8 mouse cellular contexts compared by ENCODE assay signal in the genomic region with DNA sequence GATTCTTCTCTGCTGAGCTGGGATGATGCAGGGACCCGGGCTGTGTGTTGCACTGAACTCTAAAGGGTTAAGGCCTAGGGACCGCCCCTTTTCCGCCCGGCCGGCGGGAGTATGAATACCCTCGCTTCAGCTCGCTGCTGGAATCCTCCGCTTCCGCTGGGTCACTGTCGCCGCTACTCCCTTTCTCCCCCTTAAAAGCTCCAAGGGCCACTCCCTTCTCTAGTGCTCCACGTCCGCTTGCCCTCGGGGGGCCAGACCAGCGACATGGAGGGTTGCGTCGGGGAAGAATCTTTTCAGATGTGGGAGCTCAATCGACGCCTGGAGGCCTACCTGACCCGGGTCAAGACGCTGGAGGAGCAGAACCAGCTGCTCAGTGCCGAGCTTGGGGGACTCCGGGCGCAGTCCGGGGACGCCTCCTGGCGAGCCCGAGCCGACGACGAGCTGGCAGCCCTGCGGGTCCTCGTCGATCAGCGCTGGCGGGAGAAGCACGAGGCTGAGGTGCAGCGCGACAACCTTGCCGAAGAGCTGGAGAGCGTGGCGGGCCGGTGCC. TPM values are rescaled to one million over a fixed set of nuclear protein-coding genes. Genes with fewer than 3 reads are reported as not detected.
A peak's percentile ranks its signal among the peaks of the same experiment; 100 is the strongest.
DNase-seq lines count a peak whose midpoint lies in the region.

A gene (plus strand): TSS at position 140 of the 550 bp plus-strand sequence.

- peak within 1 kb of the TSS; percentile 93 for H3K4me3 ChIP-seq in forebrain, embryonic 10.5 days
- H3K4me3 ChIP-seq in midbrain, embryonic 10.5 days = peak within 1 kb of the TSS; percentile 97

- WGBS in forebrain, embryonic 10.5 days = under 1% methylated on average over 44 of the region's 44 CpGs
- under 1% methylated on average over 44 of the region's 44 CpGs for WGBS in midbrain, embryonic 10.5 days

- no peaks in the 10 kb centered on the region for H3K9me3 ChIP-seq in forebrain, embryonic 10.5 days
- H3K9me3 ChIP-seq in midbrain, embryonic 10.5 days (replicated peaks) = no peaks in the 10 kb centered on the region

- peaks cover 15% of the 10 kb centered on the region; the same call in 1 of the 2 replicates for H3K27me3 ChIP-seq in forebrain, embryonic 10.5 days (ENCODE audit: poor library complexity, severe bottlenecking)
- peaks cover 8% of the 10 kb centered on the region; the same call in 1 of the 2 replicates for H3K27me3 ChIP-seq in midbrain, embryonic 10.5 days (ENCODE audit: low read depth, poor library complexity, severe bottlenecking)

- intact Hi-C loops in heart, postnatal 25 days (cut with DNase I) = loop anchor here (1.0 kb wide), 1 partner anchor 16 kb away; no protein-coding TSS in a partner anchor
- intact Hi-C loops in left cerebral cortex, postnatal 36 days (cut with DNase I) = loop anchor here (1.0 to 2.0 kb wide), 2 partner anchors 16 to 102 kb away; no protein-coding TSS in a partner anchor

- H3K27ac ChIP-seq in forebrain, embryonic 10.5 days = peak within 1 kb of the TSS; percentile 97
- H3K27ac ChIP-seq in midbrain, embryonic 10.5 days (replicated peaks) = peak within 1 kb of the TSS; percentile 98

- peak; percentile 48 for DNase-seq in urinary bladder, postnatal 14 days (ENCODE audit: low spot score)
- DNase-seq in urinary bladder, postnatal 10 days (ENCODE audit: low spot score) = no peak
- peak; percentile 94 for DNase-seq in forebrain, embryonic 10.5 days (ENCODE audit: extremely low spot score, low spot score)
- DNase-seq in heart, postnatal 25 days (ENCODE audit: low spot score) = peak; percentile 71
- peak; percentile 89 to 93 for DNase-seq in kidney, postnatal 4 days
- peak; percentile 95 for DNase-seq in midbrain, embryonic 10.5 days (ENCODE audit: low spot score)
- peak; percentile 17 to 29 for DNase-seq in thymus, postnatal 36 days
- no peak for DNase-seq in left cerebral cortex, postnatal 36 days (ENCODE audit: low spot score in 2 of 2)

- peaks cover 29% of the 10 kb centered on the region for H3K36me3 ChIP-seq in forebrain, embryonic 10.5 days (replicated peaks)
- peaks cover 31% of the 10 kb centered on the region for H3K36me3 ChIP-seq in midbrain, embryonic 10.5 days

- peaks cover 67% of the 10 kb centered on the region for H3K4me1 ChIP-seq in forebrain, embryonic 10.5 days
- peaks cover 64% of the 10 kb centered on the region for H3K4me1 ChIP-seq in midbrain, embryonic 10.5 days

RNA-seq across cellular contexts. Expression of the gene that starts here (rescaled TPM):
- 81.2 and 86.9 TPM in 2 replicates for polyA plus RNA-seq in forebrain, embryonic 10.5 days (2016; fragmentation: Nextera tagmentation; extraction: Ambion mirVana)
- 10 to 100 TPM; 20.9 to 25.1 TPM for total RNA-seq in heart, postnatal 25 days (2021)
- 125 and 158 TPM in 2 replicates for polyA plus RNA-seq in midbrain, embryonic 10.5 days (2016; fragmentation: Nextera tagmentation; extraction: Ambion mirVana)
- 1 to 10 TPM; 4.6 to 6.2 TPM for total RNA-seq in left cerebral cortex, postnatal 36 days (2021)

Comparison
In these comparisons a context has a peak if more than half of its experiments do, and no peak if none do; other contexts are left out.
1. DNase-seq: peak in urinary bladder, postnatal 14 days (single experiment), forebrain, embryonic 10.5 days (single experiment), heart, postnatal 25 days (single experiment), kidney, postnatal 4 days (2 of 2), midbrain, embryonic 10.5 days (single experiment) and thymus, postnatal 36 days (2 of 2); none in urinary bladder, postnatal 10 days (single experiment) and left cerebral cortex, postnatal 36 days (0 of 2).